Mouse (Mus musculus) forebrain, embryonic 13.5 days (tissue): ENCODE results near the gene Rab7b. TPM values are rescaled to one million over a fixed set of nuclear protein-coding genes. Genes with fewer than 3 reads are reported as not detected.

Experiments used
- ATAC-seq: fragments of 200-750 bp; cut with Nextera tagmentation; 2 replicates; pipeline ENCODE4 v1.8.0; 2017
- H3K27ac ChIP-seq: fragments of 300-500 bp; sonication (generic); 2 replicates; pipeline ENCODE4 v1.5.1; 2015; ENCODE audit warnings: inconsistent platforms, mild to moderate bottlenecking, moderate library complexity
- H3K27me3 ChIP-seq: fragments of 300-500 bp; sonication (generic); 2 replicates; pipeline ENCODE4 v1.6.1; 2015; ENCODE audit warnings: mild to moderate bottlenecking, inconsistent platforms
- H3K36me3 ChIP-seq: fragments of 300-500 bp; sonication (generic); 2 replicates; pipeline ENCODE4 v1.6.1; 2015; ENCODE audit warnings: mild to moderate bottlenecking, inconsistent platforms; ENCODE audit not compliant: poor library complexity, severe bottlenecking
- H3K4me1 ChIP-seq: fragments of 300-500 bp; sonication (generic); 2 replicates; pipeline ENCODE4 v1.6.1; 2015; ENCODE audit warnings: inconsistent platforms
- H3K4me2 ChIP-seq: fragments of 300-500 bp; sonication (generic); 2 replicates; pipeline ENCODE4 v1.6.1; 2015; ENCODE audit warnings: inconsistent platforms, mild to moderate bottlenecking, moderate library complexity
- H3K4me3 ChIP-seq: fragments of 300-500 bp; sonication (generic); 2 replicates; pipeline ENCODE4 v1.5.1; 2015; ENCODE audit warnings: mild to moderate bottlenecking, inconsistent platforms
- H3K9ac ChIP-seq: fragments of 300-500 bp; sonication (generic); 2 replicates; pipeline ENCODE4 v1.6.1; 2015; ENCODE audit warnings: mild to moderate bottlenecking, inconsistent platforms
- H3K9me3 ChIP-seq: fragments of 300-500 bp; sonication (generic); replicated peaks from 2 replicates; pipeline ENCODE4 v1.6.1; 2016; ENCODE audit warnings: inconsistent platforms
- WGBS: fragments of 180-500 bp; shearing (Covaris S2); methylation state at CpG from one replicate; pipeline ENCODE4 v1.1.7; 2015; 5-methylcytosine and 5-hydroxymethylcytosine counted together
- polyA plus RNA-seq: library from polyadenylated mRNA; unstranded; fragments of >200 nt; fragmentation: Nextera tagmentation; extraction: Ambion mirVana; gene quantifications from 2 replicates; pipeline ENCODE4 v1.2.1, GENCODE M21; 2015

Rab7b gene
- polyA plus RNA-seq, 1 experiment from 2014 or later, result 0.40 TPM

- Histone ChIP-seq H3K27ac (no peak overlapping the region), H3K9me3 (no peaks in the 10 kb centered on the region), H3K36me3 (no peaks in the 10 kb centered on the region), H3K4me3 (no peak overlapping the region), H3K4me1 (no peaks in the 10 kb centered on the region), H3K27me3 (no peaks in the 10 kb centered on the region), H3K9ac (no peak overlapping the region), H3K4me2 (no peak overlapping the region)
- 92% methylated on average over 9 of the region's 9 CpGs for WGBS
- no peak for ATAC-seq
Measured at GRCm38 (mm10) chr1:131663286-131663995, 25.1 kb upstream of the Rab7b start.

DNA sequence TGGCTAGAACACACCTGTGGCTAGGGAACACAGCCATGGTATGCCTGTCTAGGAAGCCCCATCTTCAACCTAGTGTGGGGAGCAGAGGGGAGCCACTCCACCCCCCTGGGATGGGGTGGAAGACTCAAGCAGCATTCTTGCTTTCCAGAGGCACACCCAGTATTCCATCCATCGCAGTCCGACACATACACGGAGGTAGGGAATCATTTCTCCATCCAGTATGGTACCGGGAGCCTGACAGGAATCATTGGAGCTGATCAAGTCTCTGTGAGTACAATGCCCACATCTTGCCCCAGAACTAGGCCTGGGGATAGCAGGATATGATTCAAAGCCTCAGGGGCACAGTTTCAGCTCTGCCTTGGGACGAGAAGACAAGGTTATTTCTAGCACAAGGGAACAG is 24.4 kb upstream of the Rab7b start:
- ATAC-seq, result no peak

GRCm38 (mm10) chr1:131665886-131666285 is 22.6 kb upstream of the Rab7b start:
- Histone ChIP-seq H3K36me3 (no peaks in the 10 kb centered on the region), H3K9me3 (no peaks in the 10 kb centered on the region), H3K4me2 (no peak overlapping the region), H3K27ac (no peak overlapping the region), H3K27me3 (no peaks in the 10 kb centered on the region), H3K4me1 (no peaks in the 10 kb centered on the region), H3K9ac (no peak overlapping the region), H3K4me3 (no peak overlapping the region)
- no peak for ATAC-seq
- WGBS, result 75% methylated on average over 1 of the region's 1 CpGs

More for the DNA sequence above, 24.4 kb upstream of the Rab7b start:
- Histone ChIP-seq H3K36me3 (no peaks in the 10 kb centered on the region), H3K9me3 (no peaks in the 10 kb centered on the region), H3K9ac (no peak overlapping the region), H3K4me1 (no peaks in the 10 kb centered on the region), H3K4me2 (no peak overlapping the region), H3K27ac (no peak overlapping the region), H3K27me3 (no peaks in the 10 kb centered on the region), H3K4me3 (no peak overlapping the region)
- 93% methylated on average over 5 of the region's 5 CpGs for WGBS

- no peaks in the 10 kb centered on the region for H3K36me3 ChIP-seq
- H3K27ac ChIP-seq, result no peak overlapping the region
- no peak overlapping the region for H3K4me2 ChIP-seq
- ATAC-seq, result no peak
- H3K9ac ChIP-seq, result no peak overlapping the region
- no peak overlapping the region for H3K4me3 ChIP-seq
- no peaks in the 10 kb centered on the region for H3K9me3 ChIP-seq
- WGBS, result 93% methylated on average over 8 of the region's 8 CpGs
- no peaks in the 10 kb centered on the region for H3K4me1 ChIP-seq
- no peaks in the 10 kb centered on the region for H3K27me3 ChIP-seq
Measured at GRCm38 (mm10) chr1:131671113-131671512, 17.4 kb upstream of the Rab7b start.

DNA sequence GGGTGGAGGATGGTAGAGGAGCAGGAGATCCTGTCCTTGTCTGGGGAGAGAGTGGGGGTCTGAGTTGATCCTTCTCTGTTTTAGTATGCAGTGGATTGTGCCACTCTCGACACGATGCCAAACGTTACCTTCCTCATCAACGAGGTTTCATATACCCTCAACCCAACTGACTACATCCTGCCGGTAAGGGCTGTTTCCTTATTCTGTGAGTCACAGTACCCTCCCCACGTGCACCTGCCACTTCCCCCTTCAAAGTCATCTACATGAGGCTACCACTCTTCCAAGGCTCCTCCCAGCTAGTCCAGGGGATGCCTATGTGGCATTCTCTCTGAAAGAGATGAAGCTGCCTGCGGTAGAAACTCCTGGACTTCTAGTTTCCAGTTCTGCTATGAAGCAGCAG is 16.1 kb upstream of the Rab7b start:
- Histone ChIP-seq H3K4me1 (no peaks in the 10 kb centered on the region), H3K9ac (no peak overlapping the region), H3K36me3 (no peaks in the 10 kb centered on the region), H3K9me3 (no peaks in the 10 kb centered on the region), H3K27me3 (no peaks in the 10 kb centered on the region), H3K4me2 (no peak overlapping the region), H3K4me3 (no peak overlapping the region), H3K27ac (no peak overlapping the region)
- WGBS, result 89% methylated on average over 7 of the region's 7 CpGs
- no peak for ATAC-seq

DNA sequence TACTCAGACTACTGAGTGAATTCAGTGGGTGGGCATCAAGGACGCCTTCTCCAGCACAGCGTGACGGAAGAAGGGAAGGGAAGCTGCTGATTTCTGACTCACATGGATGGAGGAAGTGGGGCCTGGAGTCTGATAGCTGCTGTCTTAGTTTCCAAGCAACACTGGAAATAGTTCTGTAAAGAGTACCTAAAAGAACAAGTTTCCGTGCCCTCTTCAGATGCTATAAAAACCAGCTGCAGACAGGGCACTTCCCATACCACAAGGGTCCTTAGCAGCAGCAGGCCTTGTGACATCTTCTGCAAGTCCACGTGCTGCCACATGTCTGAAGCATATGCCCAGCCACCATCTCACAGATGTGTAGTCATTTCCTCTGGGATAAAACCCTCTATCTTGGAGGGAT is 8.9 kb upstream of the Rab7b start:
- ATAC-seq, result no peak
- WGBS, result 88% methylated on average over 5 of the region's 5 CpGs
- no peaks in the 10 kb centered on the region for H3K4me1 ChIP-seq
- no peak overlapping the region for H3K4me2 ChIP-seq
- no peaks in the 10 kb centered on the region for H3K27me3 ChIP-seq
- no peaks in the 10 kb centered on the region for H3K36me3 ChIP-seq
- H3K9me3 ChIP-seq, result no peaks in the 10 kb centered on the region
- no peak overlapping the region for H3K27ac ChIP-seq
- H3K9ac ChIP-seq, result no peak overlapping the region
- no peak overlapping the region for H3K4me3 ChIP-seq

DNA sequence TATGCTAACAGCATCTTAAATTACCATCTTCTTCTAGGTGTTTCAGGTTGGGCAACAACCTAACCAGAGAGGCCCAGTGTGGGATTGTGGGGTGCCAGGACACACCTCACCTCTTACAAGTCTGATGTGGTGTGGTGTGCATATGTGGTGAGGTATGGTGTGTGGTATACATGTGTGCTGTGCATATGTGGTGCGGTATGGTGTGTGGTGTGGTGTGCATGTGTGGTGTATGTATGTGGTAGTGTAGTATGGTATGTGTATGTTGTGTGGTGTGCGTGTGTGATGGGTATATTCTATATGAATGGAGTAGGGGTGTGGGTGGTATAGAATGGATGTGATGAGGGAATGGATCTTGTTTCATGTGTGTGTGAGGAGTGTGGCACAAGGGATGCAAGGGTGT is 756 bp upstream of the Rab7b start:
- H3K27me3 ChIP-seq, result no peaks in the 10 kb centered on the region
- H3K9me3 ChIP-seq, result no peaks in the 10 kb centered on the region
- no peaks in the 10 kb centered on the region for H3K4me1 ChIP-seq
- ATAC-seq, result no peak
- 96% methylated on average over 2 of the region's 2 CpGs for WGBS
- H3K36me3 ChIP-seq, result no peaks in the 10 kb centered on the region
- H3K27ac ChIP-seq, result no peak overlapping the region
- no peak overlapping the region for H3K9ac ChIP-seq
- H3K4me2 ChIP-seq, result no peak overlapping the region
- H3K4me3 ChIP-seq, result no peak overlapping the region

DNA sequence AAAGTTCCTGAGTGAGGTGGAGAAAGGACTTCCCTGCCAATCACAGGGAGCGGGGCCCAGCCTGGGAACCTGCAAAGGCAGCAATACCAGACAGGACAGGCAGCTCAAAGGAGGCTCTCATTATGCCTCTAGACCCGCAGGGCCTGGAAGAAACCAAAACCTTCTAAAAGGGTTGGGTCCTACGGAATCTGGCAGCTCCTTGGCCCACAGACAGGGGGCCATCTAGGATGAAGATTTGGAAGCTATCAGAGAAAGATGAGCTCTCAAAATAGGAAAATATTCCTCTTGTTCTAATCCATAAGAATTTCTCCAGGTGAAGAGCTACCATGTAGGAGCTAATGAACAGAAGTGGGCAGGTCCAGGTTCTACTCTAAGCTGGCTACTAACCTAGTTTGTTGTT is 521 bp downstream of the Rab7b start:
- no peak overlapping the region for H3K9ac ChIP-seq
- no peaks in the 10 kb centered on the region for H3K36me3 ChIP-seq
- no peaks in the 10 kb centered on the region for H3K27me3 ChIP-seq
- no peak for ATAC-seq
- no peaks in the 10 kb centered on the region for H3K4me1 ChIP-seq
- H3K4me3 ChIP-seq, result no peak overlapping the region
- H3K9me3 ChIP-seq, result no peaks in the 10 kb centered on the region
- H3K4me2 ChIP-seq, result no peak overlapping the region
- H3K27ac ChIP-seq, result no peak overlapping the region
- WGBS, result 73% methylated on average over 3 of the region's 3 CpGs

GRCm38 (mm10) chr1:131689899-131690298 is 1.4 kb downstream of the Rab7b start:
- no peaks in the 10 kb centered on the region for H3K27me3 ChIP-seq
- H3K4me3 ChIP-seq, result no peak overlapping the region
- H3K9ac ChIP-seq, result no peak overlapping the region
- WGBS, result 76% methylated on average over 5 of the region's 5 CpGs
- ATAC-seq, result no peak
- H3K36me3 ChIP-seq, result no peaks in the 10 kb centered on the region
- no peak overlapping the region for H3K27ac ChIP-seq
- no peak overlapping the region for H3K4me2 ChIP-seq
- H3K9me3 ChIP-seq, result no peaks in the 10 kb centered on the region
- no peaks in the 10 kb centered on the region for H3K4me1 ChIP-seq

- Histone ChIP-seq H3K27ac (no peak overlapping the region), H3K4me3 (no peak overlapping the region), H3K36me3 (no peaks in the 10 kb centered on the region), H3K9ac (no peak overlapping the region), H3K4me1 (no peaks in the 10 kb centered on the region), H3K27me3 (no peaks in the 10 kb centered on the region), H3K4me2 (no peak overlapping the region), H3K9me3 (no peaks in the 10 kb centered on the region)
- 70% methylated on average over 3 of the region's 3 CpGs for WGBS
- ATAC-seq, result no peak
Measured at GRCm38 (mm10) chr1:131690435-131690834, 1.9 kb downstream of the Rab7b start.

GRCm38 (mm10) chr1:131691356-131691755 is 2.9 kb downstream of the Rab7b start:
- Histone ChIP-seq H3K4me1 (no peaks in the 10 kb centered on the region), H3K9ac (no peak overlapping the region), H3K27me3 (no peaks in the 10 kb centered on the region), H3K9me3 (no peaks in the 10 kb centered on the region), H3K4me3 (no peak overlapping the region), H3K36me3 (no peaks in the 10 kb centered on the region), H3K27ac (no peak overlapping the region), H3K4me2 (no peak overlapping the region)
- ATAC-seq, result no peak

DNA sequence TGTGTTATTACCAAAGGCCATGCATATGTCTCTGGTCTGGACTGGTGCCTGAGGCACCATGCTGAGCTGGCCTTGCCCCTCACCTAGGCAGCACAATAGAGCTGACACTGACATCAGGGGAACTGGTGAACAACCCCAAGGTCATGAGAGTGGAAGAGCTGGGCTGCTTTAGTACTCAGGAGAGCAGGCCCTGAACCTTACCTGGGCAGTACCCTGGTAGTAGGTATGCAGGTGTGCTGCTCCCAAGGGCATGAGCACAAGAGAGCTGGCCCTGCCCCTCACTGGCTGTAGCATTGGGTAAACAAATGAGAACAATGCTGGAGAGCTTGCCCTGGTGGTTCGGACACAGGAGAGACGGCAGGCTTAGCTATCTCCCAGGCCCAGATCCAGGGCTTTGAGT is 6.8 kb downstream of the Rab7b start:
- Histone ChIP-seq H3K9ac (no peak overlapping the region), H3K36me3 (no peaks in the 10 kb centered on the region), H3K27ac (no peak overlapping the region), H3K27me3 (no peaks in the 10 kb centered on the region), H3K4me2 (no peak overlapping the region), H3K9me3 (no peaks in the 10 kb centered on the region), H3K4me3 (no peak overlapping the region), H3K4me1 (no peaks in the 10 kb centered on the region)
- ATAC-seq, result no peak
- 84% methylated on average over 2 of the region's 2 CpGs for WGBS

DNA sequence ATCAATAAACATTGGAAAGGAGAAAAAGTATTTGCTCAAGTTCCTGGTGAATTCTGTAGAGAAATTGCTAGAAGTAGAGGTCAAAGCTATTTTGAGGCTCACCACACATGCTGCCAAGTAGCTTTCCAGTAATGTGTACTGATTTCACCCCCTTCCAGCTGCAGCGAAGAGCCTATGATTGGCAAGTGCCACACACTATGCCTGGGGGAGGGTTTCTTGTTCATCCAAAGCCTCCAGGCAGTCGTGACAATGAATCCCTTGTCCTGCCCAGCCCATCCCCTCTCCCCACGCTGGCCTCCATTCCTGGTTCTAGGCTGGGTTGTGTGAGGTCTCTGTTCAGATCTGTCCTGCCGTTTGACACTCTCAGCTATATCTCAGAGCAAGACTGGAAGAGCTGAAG is 7.8 kb downstream of the Rab7b start:
- ATAC-seq, result no peak
- Histone ChIP-seq H3K4me1 (no peaks in the 10 kb centered on the region), H3K9ac (no peak overlapping the region), H3K4me3 (no peak overlapping the region), H3K27ac (no peak overlapping the region), H3K9me3 (no peaks in the 10 kb centered on the region), H3K36me3 (no peaks in the 10 kb centered on the region), H3K27me3 (no peaks in the 10 kb centered on the region), H3K4me2 (no peak overlapping the region)
- 59% methylated on average over 4 of the region's 4 CpGs for WGBS
